Mouse (Mus musculus): Measurements from ENCODE around the gene Fam166b. TPM values are rescaled to one million over a fixed set of nuclear protein-coding genes. Genes with fewer than 3 reads are reported as not detected.

Fam166b gene
- total RNA-seq, 1 experiment from 2014 or later = 1.1 TPM

- no peak for ATAC-seq (replicated peaks; ENCODE audit: insufficient number of reproducible peaks, low FRiP score, low TSS enrichment, poor library complexity, severe bottlenecking)
Measured at GRCm38 (mm10) chr4:43389390-43389789, 39.5 kb downstream of the Fam166b start.

- ATAC-seq (replicated peaks; ENCODE audit: insufficient number of reproducible peaks, low FRiP score, low TSS enrichment, poor library complexity, severe bottlenecking) = no peak
Measured at GRCm38 (mm10) chr4:43386932-43387331, 42.0 kb downstream of the Fam166b start.

GRCm38 (mm10) chr4:43384541-43384940 is 44.4 kb downstream of the Fam166b start:
- no peak for ATAC-seq (replicated peaks; ENCODE audit: insufficient number of reproducible peaks, low FRiP score, low TSS enrichment, poor library complexity, severe bottlenecking)

DNA sequence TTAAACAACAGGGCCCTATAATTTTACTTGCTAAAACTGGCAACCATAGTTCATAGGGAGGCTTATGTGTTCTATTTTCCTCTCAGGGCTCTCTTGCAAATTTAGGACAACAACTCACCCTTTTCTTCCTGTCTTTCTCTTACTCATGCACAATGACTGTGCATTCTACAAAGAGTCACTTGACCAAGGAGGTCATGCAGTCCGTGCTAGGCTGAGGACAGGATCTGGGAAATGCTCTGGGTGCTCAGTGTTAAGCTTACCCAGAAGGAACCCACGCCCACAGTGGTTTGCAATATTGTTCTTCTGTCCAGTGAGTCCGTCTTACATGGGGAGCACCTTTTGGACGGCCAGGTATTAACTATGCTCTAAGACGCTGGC is 44.9 kb downstream of the Fam166b start:
- ATAC-seq (replicated peaks; ENCODE audit: insufficient number of reproducible peaks, low FRiP score, low TSS enrichment, poor library complexity, severe bottlenecking) = no peak

DNA sequence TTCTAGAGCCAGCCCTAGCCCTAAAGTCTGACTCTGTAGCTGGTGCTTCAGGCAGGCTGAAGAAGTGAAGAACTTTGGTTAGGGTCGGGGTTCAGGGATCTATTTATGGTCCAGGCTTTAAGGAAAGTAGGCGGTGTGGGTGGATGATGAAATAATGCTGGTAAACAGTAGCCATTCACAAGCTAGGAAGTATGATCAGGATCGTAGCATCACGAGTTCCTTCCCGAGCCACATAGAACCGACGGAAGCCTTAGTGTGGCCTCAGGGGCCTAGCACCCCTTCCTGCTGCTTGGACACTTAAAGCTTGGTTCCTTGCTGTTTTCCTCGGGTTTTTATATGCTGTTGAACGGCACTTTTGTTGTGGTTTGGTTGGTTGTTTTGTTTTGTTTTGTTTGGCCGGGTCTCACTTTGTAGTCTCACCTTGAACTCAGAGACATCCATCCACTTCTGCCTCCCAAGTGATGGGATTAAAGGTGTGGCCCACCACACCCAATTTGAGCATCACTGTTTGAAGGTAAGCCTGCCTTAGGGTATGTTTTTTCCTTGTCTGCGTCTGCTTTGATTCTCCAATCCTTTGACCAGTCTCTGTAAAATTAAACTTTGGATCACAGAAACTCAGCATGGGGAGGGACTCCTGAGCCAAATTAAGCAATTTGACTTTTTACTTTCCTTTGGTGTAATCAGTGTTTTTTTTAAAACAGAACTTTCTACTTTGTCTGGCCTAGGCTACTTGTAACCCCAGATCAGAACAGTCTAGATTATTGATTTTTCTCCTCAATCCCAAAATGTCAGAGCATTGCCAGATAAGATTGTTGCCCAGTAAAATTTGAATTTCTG is 45.5 kb downstream of the Fam166b start:
- ATAC-seq (replicated peaks; ENCODE audit: insufficient number of reproducible peaks, low FRiP score, low TSS enrichment, poor library complexity, severe bottlenecking) = no peak

GRCm38 (mm10) chr4:43382155-43383020 is 46.5 kb downstream of the Fam166b start:
- no peak for ATAC-seq (replicated peaks; ENCODE audit: insufficient number of reproducible peaks, low FRiP score, low TSS enrichment, poor library complexity, severe bottlenecking)

GRCm38 (mm10) chr4:43381408-43382154 is 47.4 kb downstream of the Fam166b start, which contains the start of gene Rusc2:
Gene Rusc2 (plus strand): TSS chr4:43381979.
- ATAC-seq (replicated peaks; ENCODE audit: insufficient number of reproducible peaks, low FRiP score, low TSS enrichment, poor library complexity, severe bottlenecking) = peak; percentile 44

GRCm38 (mm10) chr4:43380951-43381350 is 48.0 kb downstream of the Fam166b start:
- no peak for ATAC-seq (replicated peaks; ENCODE audit: insufficient number of reproducible peaks, low FRiP score, low TSS enrichment, poor library complexity, severe bottlenecking)

DNA sequence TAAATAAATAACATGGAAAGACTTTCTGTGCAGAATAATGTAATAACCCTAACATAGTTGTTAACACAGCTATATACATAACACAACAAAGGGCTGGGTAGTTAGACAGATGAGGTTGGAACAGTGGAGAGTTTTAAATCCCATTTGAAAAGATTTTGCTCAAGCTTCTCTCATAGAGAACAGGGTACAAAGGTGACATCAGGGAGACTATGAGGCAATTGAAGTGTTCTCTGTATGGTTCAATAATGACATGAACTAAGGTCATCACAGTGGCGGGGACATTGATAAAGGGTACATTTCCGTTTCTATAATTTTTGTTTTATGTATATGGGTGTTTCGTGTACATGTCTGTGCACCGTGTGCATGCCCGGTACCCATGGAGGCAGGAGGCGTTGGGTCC is 49.3 kb downstream of the Fam166b start:
- no peak for ATAC-seq (replicated peaks; ENCODE audit: insufficient number of reproducible peaks, low FRiP score, low TSS enrichment, poor library complexity, severe bottlenecking)

Other genes with a start within 250 kb of the Fam166b start
- gene Atp8b5, start 162.0 kb downstream of the Fam166b start, total RNA-seq (2017) = 0.19 to 0.95 TPM (median 0.53 TPM) in 3 replicates
- 0.43 to 7.6 TPM in 2 of 3 replicates, not detected in the other for gene Rusc2, start 47.2 kb downstream of the Fam166b start, total RNA-seq (2017)
- gene Tesk1, start 12.8 kb upstream of the Fam166b start, total RNA-seq (2017) = 12.8 to 21.7 TPM (median 12.9 TPM) in 3 replicates
- gene Cd72, start 25.5 kb upstream of the Fam166b start, total RNA-seq (2017) = 76.6 to 146 TPM (median 108 TPM) in 3 replicates
- 0.49 to 5.0 TPM (median 0.64 TPM) in 3 replicates for gene Sit1, start 54.6 kb upstream of the Fam166b start, total RNA-seq (2017)
- gene Ccdc107, start 63.8 kb upstream of the Fam166b start, total RNA-seq (2017) = 21.2 to 29.5 TPM (median 29.3 TPM) in 3 replicates
- 0.97 to 3.4 TPM (median 2.1 TPM) in 3 replicates for gene Arhgef39, start 70.6 kb upstream of the Fam166b start, total RNA-seq (2017)
- gene Car9, start 77.8 kb upstream of the Fam166b start, total RNA-seq (2017) = 0.75 to 1.7 TPM (median 1.0 TPM) in 3 replicates
- 4.7 TPM in 1 of 3 replicates, not detected in the others for gene Tpm2, start 94.6 kb upstream of the Fam166b start, total RNA-seq (2017)
- 80.3 to 165 TPM (median 108 TPM) in 3 replicates for gene Creb3, start 133.2 kb upstream of the Fam166b start, total RNA-seq (2017)
- 816 to 935 TPM (median 878 TPM) in 3 replicates for gene Tln1, start 133.6 kb upstream of the Fam166b start, total RNA-seq (2017)
- gene Rgp1, start 149.6 kb upstream of the Fam166b start, total RNA-seq (2017) = 17.8 to 28.6 TPM (median 28.5 TPM) in 3 replicates
- gene Gba2, start 149.7 kb upstream of the Fam166b start, total RNA-seq (2017) = 9.3 to 22.3 TPM (median 9.7 TPM) in 3 replicates
- gene Msmp, start 155.4 kb upstream of the Fam166b start, total RNA-seq (2017) = 0.48 TPM in 1 of 3 replicates, not detected in the others
- 0.19 to 0.38 TPM in 2 of 3 replicates, not detected in the other for gene Npr2, start 202.8 kb upstream of the Fam166b start, total RNA-seq (2017)
- not detected in 3 replicates for gene Spag8, start 224.5 kb upstream of the Fam166b start, total RNA-seq (2017)
- gene Hint2, start 227.3 kb upstream of the Fam166b start, total RNA-seq (2017) = 21.5 to 26.1 TPM (median 25.9 TPM) in 3 replicates
- gene Tmem8b, start 239.8 kb upstream of the Fam166b start, total RNA-seq (2017) = 0.19 to 0.32 TPM (median 0.19 TPM) in 3 replicates
- 0.68 to 1.0 TPM (median 0.96 TPM) in 3 replicates for gene Fam221b, start 240.0 kb upstream of the Fam166b start, total RNA-seq (2017)

All from monocyte, adult 5-6 weeks (primary cell).